Mouse (Mus musculus) T-helper 1 cell (primary cell): ENCODE measurements around the gene Lin7c.

Experiments used
- in situ Hi-C: fragments of 300-600 bp; cut with MboI, MseI; formaldehyde crosslinking; loops from one replicate; pipeline ENCODE4 v1.15.1; 2025; ENCODE audit warnings: high pct_unique_total_duplicates

Gene Lin7c

DNA sequence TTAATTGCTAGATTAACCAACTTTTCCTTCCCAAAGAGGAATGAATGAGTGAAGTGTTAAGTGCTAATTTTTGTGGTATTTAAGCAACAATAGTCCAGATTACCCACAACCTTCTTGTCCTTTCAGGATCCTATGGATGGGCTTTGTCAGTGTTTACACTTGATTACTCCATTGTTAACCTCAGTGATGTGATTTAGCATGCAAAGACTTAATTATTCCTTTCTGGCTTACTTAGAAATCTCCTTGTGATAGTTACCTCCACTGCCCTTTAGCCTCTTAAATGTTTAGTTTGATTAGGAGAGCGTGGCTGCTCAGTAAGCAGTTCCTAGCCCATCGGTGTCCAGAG, 45.7 kb downstream of the Lin7c start:
- in situ Hi-C loops = no loop called here

GRCm38 (mm10) chr2:109941973-109942444, 51.4 kb downstream of the Lin7c start:
- in situ Hi-C loops = no loop called here

DNA sequence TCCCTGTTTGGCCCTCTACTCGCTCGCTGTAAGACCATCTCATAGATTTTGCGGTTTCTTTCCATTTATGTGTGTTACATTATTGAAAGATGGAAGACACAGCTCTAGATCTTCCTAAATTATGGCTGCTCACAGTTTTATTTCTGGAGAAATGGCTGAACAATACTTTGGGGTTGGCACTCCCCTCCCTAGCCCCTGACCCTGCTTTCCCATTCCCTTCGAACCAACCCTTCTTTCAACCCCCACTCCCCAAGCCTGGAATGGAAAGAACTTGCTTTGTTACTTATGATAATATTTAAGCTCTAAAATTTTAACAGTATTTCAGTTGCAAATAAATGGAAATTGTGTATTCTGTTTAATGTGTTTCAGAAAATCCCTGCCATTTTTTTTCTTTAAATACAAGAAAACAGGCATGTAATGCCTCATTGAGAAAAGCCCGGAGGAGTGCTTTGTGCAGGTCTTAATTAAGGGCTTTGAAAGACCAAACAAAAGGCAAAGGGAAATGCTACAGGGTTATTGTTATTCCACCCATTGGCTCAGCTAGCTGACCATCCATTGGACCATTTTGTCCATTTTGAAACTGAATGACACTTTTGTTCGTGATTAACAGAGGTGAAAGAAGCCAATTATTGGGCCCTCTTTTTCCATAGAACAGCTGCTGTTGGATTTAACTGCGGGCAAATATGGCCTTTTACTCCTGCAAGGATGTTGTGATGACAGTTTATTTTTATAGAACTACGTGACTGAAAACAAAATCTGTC, 52.3 kb downstream of the Lin7c start:
- in situ Hi-C loops = no loop called here

DNA sequence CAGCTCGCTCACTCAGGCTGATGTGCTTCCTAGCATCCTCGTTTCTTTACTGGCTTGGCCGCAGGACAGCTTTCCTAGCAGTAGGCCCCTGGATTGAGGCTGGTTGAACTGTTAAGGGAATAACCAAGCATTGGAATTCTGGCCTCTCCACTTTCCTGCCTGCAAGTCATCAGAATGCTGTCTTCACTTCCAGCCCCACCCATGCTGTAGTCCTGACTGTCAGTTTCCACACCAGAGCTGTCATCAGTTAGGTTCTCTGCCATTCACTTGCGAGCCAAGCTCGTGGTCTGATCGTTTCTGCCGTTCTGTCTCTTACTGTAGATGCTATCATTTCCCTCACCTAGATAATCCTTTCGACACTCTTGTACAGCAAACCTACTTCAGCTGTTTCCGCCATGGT, 54.3 kb downstream of the Lin7c start:
- in situ Hi-C loops = no loop called here

GRCm38 (mm10) chr2:109945532-109945931, 54.9 kb downstream of the Lin7c start:
- in situ Hi-C loops = no loop called here

DNA sequence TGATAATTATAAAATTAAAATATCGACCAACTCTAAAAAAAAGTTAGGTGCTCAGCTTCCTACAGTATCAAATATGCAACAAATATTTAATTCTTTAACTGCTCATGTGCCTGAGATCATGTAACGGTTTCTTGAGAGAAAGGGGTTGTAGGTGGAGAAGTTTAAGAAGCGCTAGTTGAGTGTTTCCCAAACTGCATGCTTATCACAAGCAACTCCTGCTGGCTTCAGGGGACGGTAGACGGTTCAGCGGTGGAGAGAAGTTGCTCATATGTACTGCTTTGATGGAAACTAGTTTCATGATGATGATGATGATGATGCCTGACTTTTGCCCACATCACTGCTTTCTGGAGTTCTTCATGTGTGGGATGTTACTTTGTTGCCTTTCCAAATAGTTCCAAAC, 55.8 kb downstream of the Lin7c start:
- in situ Hi-C loops = no loop called here

- in situ Hi-C loops = no loop called here
Measured at GRCm38 (mm10) chr2:109949519-109949918, 58.9 kb downstream of the Lin7c start.

GRCm38 (mm10) chr2:109950311-109950710, 59.7 kb downstream of the Lin7c start:
- in situ Hi-C loops = no loop called here
